Mouse (Mus musculus): ENCODE measurements around the gene Sec14l1. TPM values are rescaled to one million over a fixed set of nuclear protein-coding genes. Genes with fewer than 3 reads are reported as not detected.

Sec14l1 gene
- polyA plus RNA-seq, 1 experiment from 2014 or later, result 52.6 TPM

GRCm38 (mm10) chr11:117159257-117159945, 44.4 kb downstream of the Sec14l1 start:
- no peak overlapping the region for H3K27ac ChIP-seq
- peaks cover 23% of the 10 kb centered on the region for H3K4me1 ChIP-seq (replicated peaks)
- H3K27me3 ChIP-seq, result no peaks in the 10 kb centered on the region; the same call in 1 of the 2 replicates
- WGBS, result 92% methylated on average over 13 of the region's 13 CpGs
- ATAC-seq (ENCODE audit: insufficient number of reproducible peaks, insufficient read depth, low FRiP score, low TSS enrichment, low read depth), result no peak
- H3K9me3 ChIP-seq, result peaks cover 2% of the 10 kb centered on the region; the same call in 1 of the 2 replicates
- H3K4me3 ChIP-seq (replicated peaks), result no peak overlapping the region
- no peak overlapping the region for H3K9ac ChIP-seq (replicated peaks)
- peaks cover 62% of the 10 kb centered on the region for H3K36me3 ChIP-seq
- H3K4me2 ChIP-seq, result no peak overlapping the region

- no peak overlapping the region for H3K27ac ChIP-seq
- H3K4me2 ChIP-seq, result no peak overlapping the region
- H3K9ac ChIP-seq (replicated peaks), result no peak overlapping the region
- H3K4me1 ChIP-seq (replicated peaks), result peaks cover 23% of the 10 kb centered on the region
- no peak for ATAC-seq (ENCODE audit: insufficient number of reproducible peaks, insufficient read depth, low FRiP score, low TSS enrichment, low read depth)
- H3K4me3 ChIP-seq (replicated peaks), result no peak overlapping the region
- H3K27me3 ChIP-seq, result no peaks in the 10 kb centered on the region; the same call in 1 of the 2 replicates
- WGBS, result 91% methylated on average over 5 of the region's 5 CpGs
- H3K9me3 ChIP-seq, result peaks cover 2% of the 10 kb centered on the region; the same call in 1 of the 2 replicates
- H3K36me3 ChIP-seq, result peaks cover 57% of the 10 kb centered on the region
These were observed 45.0 kb downstream of the Sec14l1 start for GRCm38 (mm10) chr11:117159946-117160307.

GRCm38 (mm10) chr11:117160791-117161190, 45.8 kb downstream of the Sec14l1 start:
- H3K36me3 ChIP-seq, result peaks cover 48% of the 10 kb centered on the region
- H3K9me3 ChIP-seq, result peaks cover 2% of the 10 kb centered on the region; the same call in 1 of the 2 replicates
- peaks cover 20% of the 10 kb centered on the region for H3K4me1 ChIP-seq (replicated peaks)
- no peak for ATAC-seq (ENCODE audit: insufficient number of reproducible peaks, insufficient read depth, low FRiP score, low TSS enrichment, low read depth)
- H3K4me2 ChIP-seq, result no peak overlapping the region
- no peak overlapping the region for H3K9ac ChIP-seq (replicated peaks)
- no peaks in the 10 kb centered on the region; the same call in 1 of the 2 replicates for H3K27me3 ChIP-seq
- H3K27ac ChIP-seq, result no peak overlapping the region
- H3K4me3 ChIP-seq (replicated peaks), result no peak overlapping the region
- 94% methylated on average over 12 of the region's 12 CpGs for WGBS

GRCm38 (mm10) chr11:117161574-117161973, 46.6 kb downstream of the Sec14l1 start:
- Histone ChIP-seq H3K9ac (replicated peaks) (no peak overlapping the region), H3K4me3 (replicated peaks) (no peak overlapping the region), H3K4me1 (replicated peaks) (peaks cover 16% of the 10 kb centered on the region; the same call in 1 of the 2 replicates), H3K4me2 (no peak overlapping the region), H3K27ac (0 out of 2 replicates have a peak overlapping the region, but pooled peaks have one; percentile 12), H3K27me3 (no peaks in the 10 kb centered on the region; the same call in 1 of the 2 replicates), H3K36me3 (peaks cover 42% of the 10 kb centered on the region), H3K9me3 (peaks cover 2% of the 10 kb centered on the region; the same call in 1 of the 2 replicates)
- WGBS, result 81% methylated on average over 8 of the region's 8 CpGs
- ATAC-seq (ENCODE audit: insufficient number of reproducible peaks, insufficient read depth, low FRiP score, low TSS enrichment, low read depth), result no peak

GRCm38 (mm10) chr11:117163098-117163497, 48.1 kb downstream of the Sec14l1 start:
- no peak overlapping the region for H3K4me3 ChIP-seq (replicated peaks)
- H3K4me2 ChIP-seq, result no peak overlapping the region
- H3K27ac ChIP-seq, result no peak overlapping the region
- peaks cover 2% of the 10 kb centered on the region; the same call in 1 of the 2 replicates for H3K9me3 ChIP-seq
- no peaks in the 10 kb centered on the region; the same call in 1 of the 2 replicates for H3K27me3 ChIP-seq
- no peak for ATAC-seq (ENCODE audit: insufficient number of reproducible peaks, insufficient read depth, low FRiP score, low TSS enrichment, low read depth)
- H3K36me3 ChIP-seq, result peaks cover 28% of the 10 kb centered on the region
- H3K4me1 ChIP-seq (replicated peaks), result peaks cover 13% of the 10 kb centered on the region; the same call in 1 of the 2 replicates
- no peak overlapping the region for H3K9ac ChIP-seq (replicated peaks)
- 76% methylated on average over 9 of the region's 9 CpGs for WGBS

- ATAC-seq (ENCODE audit: insufficient number of reproducible peaks, insufficient read depth, low FRiP score, low TSS enrichment, low read depth), result no peak
- Histone ChIP-seq H3K36me3 (peaks cover 21% of the 10 kb centered on the region), H3K4me1 (replicated peaks) (peaks cover 10% of the 10 kb centered on the region; the same call in 1 of the 2 replicates), H3K9me3 (peaks cover 2% of the 10 kb centered on the region; the same call in 1 of the 2 replicates), H3K27ac (no peak overlapping the region), H3K4me3 (replicated peaks) (no peak overlapping the region), H3K4me2 (no peak overlapping the region), H3K9ac (replicated peaks) (no peak overlapping the region), H3K27me3 (no peaks in the 10 kb centered on the region; the same call in 1 of the 2 replicates)
- WGBS, result 86% methylated on average over 6 of the region's 6 CpGs
These were observed 48.8 kb downstream of the Sec14l1 start for GRCm38 (mm10) chr11:117163771-117164170.

GRCm38 (mm10) chr11:117168278-117169087, 53.5 kb downstream of the Sec14l1 start:
- Histone ChIP-seq H3K4me1 (replicated peaks) (peaks cover 4% of the 10 kb centered on the region), H3K9me3 (peaks cover 9% of the 10 kb centered on the region; the same call in 1 of the 2 replicates), H3K4me2 (no peak overlapping the region), H3K4me3 (replicated peaks) (no peak overlapping the region), H3K9ac (replicated peaks) (no peak overlapping the region), H3K36me3 (no peaks in the 10 kb centered on the region), H3K27me3 (no peaks in the 10 kb centered on the region), H3K27ac (peak overlapping the region; percentile 45; the same call in 1 of the 2 replicates)
- 80% methylated on average over 20 of the region's 20 CpGs for WGBS
- no peak for ATAC-seq (ENCODE audit: insufficient number of reproducible peaks, insufficient read depth, low FRiP score, low TSS enrichment, low read depth)

- ATAC-seq (ENCODE audit: insufficient number of reproducible peaks, insufficient read depth, low FRiP score, low TSS enrichment, low read depth), result no peak
- Histone ChIP-seq H3K4me3 (replicated peaks) (no peak overlapping the region), H3K27ac (no peak overlapping the region), H3K36me3 (no peaks in the 10 kb centered on the region), H3K9ac (replicated peaks) (no peak overlapping the region), H3K4me1 (replicated peaks) (peaks cover 11% of the 10 kb centered on the region), H3K4me2 (no peak overlapping the region), H3K27me3 (no peaks in the 10 kb centered on the region), H3K9me3 (0 out of 2 replicates have a peak, but pooled peaks cover 7% of the 10 kb centered on the region)
- WGBS, result 93% methylated on average over 11 of the region's 11 CpGs
These were observed 54.2 kb downstream of the Sec14l1 start for GRCm38 (mm10) chr11:117169088-117169635.

GRCm38 (mm10) chr11:117169801-117170565, 55.0 kb downstream of the Sec14l1 start:
- Histone ChIP-seq H3K4me3 (replicated peaks) (no peak overlapping the region), H3K27me3 (no peaks in the 10 kb centered on the region), H3K4me2 (no peak overlapping the region), H3K9me3 (0 out of 2 replicates have a peak, but pooled peaks cover 7% of the 10 kb centered on the region), H3K27ac (no peak overlapping the region), H3K9ac (replicated peaks) (no peak overlapping the region), H3K4me1 (replicated peaks) (peaks cover 19% of the 10 kb centered on the region), H3K36me3 (no peaks in the 10 kb centered on the region)
- WGBS, result 95% methylated on average over 19 of the region's 19 CpGs
- ATAC-seq (ENCODE audit: insufficient number of reproducible peaks, insufficient read depth, low FRiP score, low TSS enrichment, low read depth), result no peak

GRCm38 (mm10) chr11:117174098-117174892, 59.3 kb downstream of the Sec14l1 start:
- H3K36me3 ChIP-seq, result no peaks in the 10 kb centered on the region
- peaks cover 27% of the 10 kb centered on the region for H3K4me1 ChIP-seq (replicated peaks)
- WGBS, result 34% methylated on average over 18 of the region's 18 CpGs
- peak overlapping the region; percentile 91 for H3K27ac ChIP-seq
- 0 out of 2 replicates have a peak overlapping the region, but pooled peaks have one; percentile 18 for H3K9ac ChIP-seq (replicated peaks)
- ATAC-seq (ENCODE audit: insufficient number of reproducible peaks, insufficient read depth, low FRiP score, low TSS enrichment, low read depth), result no peak
- 0 out of 2 replicates have a peak, but pooled peaks cover 7% of the 10 kb centered on the region for H3K9me3 ChIP-seq
- peak overlapping the region; percentile 54 for H3K4me2 ChIP-seq
- peak overlapping the region; percentile 29 for H3K4me3 ChIP-seq (replicated peaks)
- no peaks in the 10 kb centered on the region for H3K27me3 ChIP-seq

All from limb, embryonic 12.5 days (tissue).